Mouse (Mus musculus): Measurements from ENCODE around the gene H2al2a.
"Not testable (repeated sequence)": the region's sequence is repeated elsewhere in the genome, so short reads cannot be mapped to it uniquely, and the experiment has no call there.

H2al2a gene

DNA sequence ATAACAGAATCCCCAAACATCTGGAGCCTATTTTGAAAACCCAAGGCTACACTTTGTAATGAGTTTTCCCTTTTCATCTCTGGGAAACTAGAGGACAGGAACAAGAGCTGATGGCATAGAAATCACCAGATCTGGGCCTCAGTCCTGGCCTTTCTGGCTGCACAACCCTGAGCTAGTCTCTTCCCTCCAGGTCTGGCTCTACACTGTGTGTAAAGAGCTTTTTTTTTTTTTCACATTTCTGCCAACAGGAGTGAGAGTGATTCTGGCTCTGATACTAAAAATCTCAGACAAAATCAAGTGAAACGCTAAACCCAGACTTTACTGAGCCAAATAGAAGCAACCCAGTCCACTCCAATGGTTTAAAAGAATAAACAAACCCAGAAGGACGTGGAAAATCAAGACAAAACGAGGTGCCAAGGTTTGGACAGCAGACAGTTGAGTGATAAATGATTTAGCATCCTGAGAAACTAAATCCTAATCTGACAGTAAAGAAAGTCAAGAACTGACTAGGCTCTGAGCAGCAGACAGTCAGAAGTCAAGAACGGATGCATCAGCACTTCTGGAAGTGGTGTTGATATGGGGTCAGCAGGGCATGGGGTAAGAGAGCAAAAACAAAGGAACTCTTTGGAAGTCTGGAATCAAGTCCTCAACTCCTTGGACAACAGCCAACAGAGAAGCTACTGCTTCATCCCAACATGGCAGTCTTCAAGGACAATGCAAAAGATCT is 21.0 kb downstream of the H2al2a start:
- peak; percentile 22 for DNase-seq (ENCODE audit: low read depth)

DNA sequence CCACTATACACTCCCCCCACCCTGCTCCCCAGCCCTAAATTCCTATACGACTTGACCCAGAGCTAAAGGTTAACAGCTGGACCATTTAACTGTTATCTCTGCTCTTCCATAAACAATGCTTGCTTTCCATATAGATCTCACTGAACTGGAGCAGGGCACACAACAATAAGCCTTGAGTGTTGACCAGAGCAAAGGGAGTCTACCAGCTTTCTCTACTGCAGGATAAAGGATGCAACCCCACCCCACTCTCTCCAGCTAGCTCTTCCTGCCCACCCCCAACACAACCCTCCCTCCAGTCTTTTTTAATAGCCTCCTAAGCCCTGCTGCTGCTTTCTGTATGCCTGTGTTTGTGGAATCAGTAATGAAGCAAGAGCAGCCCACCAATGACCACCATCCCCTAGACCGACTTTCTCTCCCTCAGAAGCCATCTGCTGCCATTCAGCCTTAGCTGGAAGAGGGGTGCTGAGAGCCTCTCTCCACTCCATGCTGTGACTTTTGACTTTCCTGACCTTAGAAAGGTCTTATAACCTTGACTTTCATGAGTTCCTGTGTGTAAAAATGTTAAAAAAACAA is 22.8 kb downstream of the H2al2a start:
- no peak for DNase-seq (ENCODE audit: low read depth)

DNA sequence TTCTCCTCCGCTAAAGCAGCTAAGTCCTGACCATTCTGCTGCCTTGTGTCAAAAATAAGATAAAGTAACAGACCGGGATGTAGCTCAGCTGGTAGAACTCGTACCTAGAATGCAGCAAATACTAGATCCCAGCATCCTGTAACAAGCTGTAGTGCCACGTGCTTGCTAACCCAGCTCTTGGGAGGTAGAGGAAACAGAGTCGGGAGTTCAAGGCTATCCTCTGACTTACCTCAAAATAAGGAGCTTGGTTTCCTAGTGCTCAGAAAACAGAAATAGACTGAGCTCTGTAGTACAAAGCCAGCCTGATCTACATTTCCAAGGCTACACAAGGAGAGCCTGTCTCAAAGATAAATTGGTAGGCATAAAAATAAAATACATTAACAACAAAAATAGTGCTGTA is 23.5 kb downstream of the H2al2a start:
- no peak for DNase-seq (ENCODE audit: low read depth)

DNA sequence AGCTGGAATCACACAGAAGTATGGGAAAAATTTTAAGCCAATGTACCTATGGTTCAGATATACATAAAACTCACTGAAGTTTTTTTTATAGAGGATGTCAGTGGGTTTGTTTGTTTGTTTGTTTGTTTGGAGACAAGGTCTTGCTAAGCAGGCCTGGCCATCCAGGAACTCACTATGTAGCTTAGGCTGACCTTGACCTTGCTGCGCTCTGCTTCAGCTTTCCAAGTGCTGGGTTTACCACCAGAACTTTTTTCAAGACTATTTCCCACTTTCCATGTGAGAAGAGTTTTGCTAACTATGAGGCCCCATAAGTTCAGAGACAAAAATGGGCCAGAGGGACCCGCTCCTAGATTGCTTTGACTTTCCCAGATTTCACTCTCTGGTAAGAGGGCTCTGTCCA is 23.9 kb downstream of the H2al2a start:
- DNase-seq (ENCODE audit: low read depth): no peak

DNA sequence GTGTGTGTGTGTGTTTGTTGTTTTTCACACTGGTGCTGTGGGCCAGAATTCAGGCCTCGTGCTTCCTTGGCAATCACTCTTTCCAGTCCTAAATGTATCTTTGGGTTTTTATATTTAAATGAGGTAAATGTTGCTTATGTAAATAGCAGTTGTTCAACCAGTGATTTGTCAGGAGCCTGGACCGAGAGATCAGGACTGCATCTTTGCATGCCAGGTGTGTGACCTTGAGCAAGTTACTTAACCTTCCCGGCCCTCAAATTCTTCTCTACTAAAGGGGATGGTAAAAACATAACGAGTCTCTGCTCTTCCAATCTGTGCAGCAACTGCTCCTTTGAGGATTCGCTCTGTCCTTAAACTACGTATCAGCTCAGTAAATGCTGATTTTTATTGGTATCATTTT is 25.4 kb downstream of the H2al2a start:
- DNase-seq (ENCODE audit: low read depth): no peak

DNA sequence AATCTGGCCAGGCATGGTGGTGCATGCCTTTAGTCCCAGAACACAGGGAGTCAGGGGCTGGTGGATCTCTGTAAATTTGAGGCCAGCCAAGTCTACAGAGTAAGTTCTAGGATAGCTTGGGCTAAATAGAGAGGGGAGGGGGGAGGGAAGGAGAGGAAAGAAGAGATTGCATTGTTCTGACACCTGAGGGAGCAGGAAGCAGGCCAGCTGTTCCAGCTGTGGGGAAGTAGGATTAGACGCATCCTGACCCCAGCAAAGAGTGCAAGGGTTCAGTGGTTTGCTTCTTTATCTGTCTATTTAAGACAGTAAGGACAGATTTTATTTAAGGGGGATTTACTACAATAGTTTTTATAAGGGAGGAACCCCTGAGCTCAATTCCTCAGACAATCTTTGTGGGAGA is 26.1 kb downstream of the H2al2a start:
- DNase-seq (ENCODE audit: low read depth): no peak

DNA sequence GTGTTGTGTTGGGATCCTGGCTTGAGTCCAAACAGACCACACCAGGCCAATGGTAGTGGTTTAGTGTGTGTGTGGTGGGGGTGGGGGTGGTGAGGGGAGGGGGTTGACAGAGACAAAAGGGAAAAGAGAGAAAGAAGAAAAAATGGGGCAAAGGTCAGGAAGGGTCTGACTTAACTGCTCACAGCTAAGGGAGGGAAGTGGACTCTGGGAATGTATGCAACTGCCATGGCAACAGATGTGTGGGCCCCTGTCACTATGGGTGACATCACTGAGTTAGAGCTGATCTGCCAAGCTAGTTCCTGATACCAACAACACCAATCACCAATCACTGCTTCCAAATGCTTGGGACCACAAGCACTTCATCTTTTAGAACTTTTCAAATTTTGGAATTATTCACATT is 26.6 kb downstream of the H2al2a start:
- no peak for DNase-seq (ENCODE audit: low read depth)

DNA sequence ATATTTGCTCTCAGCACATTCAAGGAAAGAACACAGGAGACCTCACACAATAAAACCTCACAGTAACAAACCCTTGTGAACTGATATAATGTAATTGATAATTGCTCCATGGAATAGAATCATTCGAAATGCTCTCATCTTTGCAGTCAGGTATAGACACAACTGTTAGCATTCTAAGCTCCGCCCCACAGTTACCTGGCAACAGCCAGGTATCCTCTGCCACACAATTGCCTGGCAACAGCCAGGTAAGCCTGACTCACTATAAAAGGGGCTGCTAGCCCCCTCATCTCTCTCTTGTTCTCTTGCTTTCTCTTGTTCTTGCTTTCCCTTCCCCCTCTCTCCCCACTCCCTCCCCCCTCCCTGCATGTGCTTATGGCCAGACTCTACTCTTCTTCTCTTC is 28.2 kb downstream of the H2al2a start:
- DNase-seq (ENCODE audit: low read depth): no peak

DNA sequence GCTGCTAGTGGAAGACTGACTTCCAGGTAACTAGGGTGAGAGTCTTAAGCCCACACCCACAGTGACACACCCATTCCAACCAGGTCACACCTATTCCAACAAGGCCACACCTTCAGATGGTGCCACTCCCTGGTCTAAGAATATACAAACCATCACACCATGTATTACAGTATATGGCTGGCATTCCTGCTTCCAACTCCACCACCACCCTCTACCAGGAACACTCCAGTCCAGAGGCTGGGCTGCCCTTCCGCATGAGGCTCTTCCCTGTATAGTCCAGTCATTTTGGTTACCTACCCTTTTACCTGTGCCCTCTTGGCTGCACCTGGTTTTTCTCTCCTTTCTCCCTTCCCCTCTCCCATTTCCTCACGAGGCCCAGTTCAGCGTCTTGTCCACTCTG is 28.7 kb downstream of the H2al2a start:
- DNase-seq (ENCODE audit: low read depth): not testable (repeated sequence)

DNA sequence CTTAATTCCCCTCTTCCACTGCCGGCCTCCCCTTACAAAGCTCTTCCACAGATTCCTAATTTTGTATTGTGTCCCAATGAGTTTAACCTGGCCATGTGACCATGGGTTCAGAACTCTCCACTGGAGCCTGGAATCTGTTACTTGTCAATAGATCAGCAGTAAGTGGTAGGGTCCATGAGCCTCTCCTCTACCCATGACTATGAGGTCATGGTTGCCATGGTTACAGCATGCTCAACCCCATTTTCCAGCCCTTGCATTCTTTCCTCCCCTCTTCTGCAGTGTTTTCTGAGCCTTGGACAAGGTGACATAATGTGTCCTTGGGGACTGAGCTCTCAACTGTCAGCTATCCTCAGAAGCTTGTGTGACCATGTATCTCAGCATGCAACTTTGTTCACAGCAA is 37.3 kb downstream of the H2al2a start:
- no peak for DNase-seq (ENCODE audit: low read depth)

DNA sequence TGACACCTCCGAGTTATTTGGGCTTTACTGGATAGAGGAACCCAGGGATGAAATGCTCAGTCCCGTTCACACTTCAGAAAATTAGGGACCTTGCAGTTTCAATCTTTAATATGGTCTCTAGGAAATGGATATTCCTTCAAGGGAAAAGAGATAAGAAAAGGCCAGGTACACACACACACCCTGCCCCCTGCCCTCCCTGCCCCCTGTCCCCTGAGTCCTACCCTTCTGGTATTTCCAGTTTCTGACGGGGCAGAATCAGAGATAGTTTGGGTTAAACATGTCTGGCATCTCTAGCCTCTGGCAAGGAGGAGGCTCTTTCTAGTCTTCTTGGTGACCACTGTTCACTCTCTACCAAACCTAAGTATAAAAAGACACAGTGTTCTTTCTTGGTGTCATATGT is 49.9 kb downstream of the H2al2a start:
- DNase-seq (ENCODE audit: low read depth): no peak

Measured in NIH3T3 (cell line).